Mouse (Mus musculus): ENCODE measurements around the gene Olfr874.
"Not testable (repeated sequence)": the region's sequence is repeated elsewhere in the genome, so short reads cannot be mapped to it uniquely, and the experiment has no call there.

Olfr874 gene

DNA sequence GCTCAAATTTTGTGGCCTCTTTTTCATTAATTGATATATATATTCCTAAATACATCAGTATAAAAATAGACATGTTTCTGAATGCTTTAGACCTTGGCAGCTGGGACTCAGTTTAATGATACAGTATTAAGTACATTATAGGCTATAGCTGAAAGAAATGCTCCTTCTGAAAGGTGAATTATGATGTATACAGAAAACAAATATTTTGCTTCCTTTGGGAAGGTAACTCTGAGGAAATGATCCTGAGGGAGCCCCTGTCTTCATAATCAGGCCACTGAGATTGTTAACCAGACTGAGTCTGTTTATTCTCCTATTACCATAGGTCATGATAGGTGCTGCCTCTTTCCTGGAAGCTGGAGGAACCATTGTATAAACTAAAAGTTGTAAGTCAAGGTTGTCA lies at the start of gene Olfr874:
Olfr874 (plus strand) TSS at position 301 of the 400 bp plus-strand sequence.
- no peak for DNase-seq (ENCODE audit: low spot score)

DNA sequence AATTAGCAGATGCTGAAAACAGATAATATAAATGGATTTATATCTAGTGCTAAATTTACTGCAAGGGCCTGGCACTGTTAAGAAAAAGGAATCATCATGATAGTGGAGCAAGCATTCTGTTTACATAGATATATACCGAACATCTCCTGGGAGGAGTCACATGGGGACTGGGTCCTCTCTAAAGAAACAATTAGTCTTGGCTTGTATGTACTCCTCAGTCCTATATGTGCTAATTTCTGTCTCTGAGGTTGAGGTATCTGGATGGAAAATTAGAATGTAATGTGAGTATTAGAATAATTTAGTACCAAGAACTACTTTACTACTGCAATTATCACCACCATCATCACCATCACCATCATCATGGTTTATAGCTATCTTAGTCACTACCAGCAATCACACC lies 28.8 kb upstream of the Olfr874 start, which contains the start of gene Olfr160:
Olfr160 (minus strand) TSS at position 101 of the 400 bp plus-strand sequence.
- DNase-seq (ENCODE audit: low spot score), result no peak

GRCm38 (mm10) chr9:37734310-37734709 lies 10.6 kb upstream of the Olfr874 start:
- DNase-seq (ENCODE audit: low spot score), result no peak

DNA sequence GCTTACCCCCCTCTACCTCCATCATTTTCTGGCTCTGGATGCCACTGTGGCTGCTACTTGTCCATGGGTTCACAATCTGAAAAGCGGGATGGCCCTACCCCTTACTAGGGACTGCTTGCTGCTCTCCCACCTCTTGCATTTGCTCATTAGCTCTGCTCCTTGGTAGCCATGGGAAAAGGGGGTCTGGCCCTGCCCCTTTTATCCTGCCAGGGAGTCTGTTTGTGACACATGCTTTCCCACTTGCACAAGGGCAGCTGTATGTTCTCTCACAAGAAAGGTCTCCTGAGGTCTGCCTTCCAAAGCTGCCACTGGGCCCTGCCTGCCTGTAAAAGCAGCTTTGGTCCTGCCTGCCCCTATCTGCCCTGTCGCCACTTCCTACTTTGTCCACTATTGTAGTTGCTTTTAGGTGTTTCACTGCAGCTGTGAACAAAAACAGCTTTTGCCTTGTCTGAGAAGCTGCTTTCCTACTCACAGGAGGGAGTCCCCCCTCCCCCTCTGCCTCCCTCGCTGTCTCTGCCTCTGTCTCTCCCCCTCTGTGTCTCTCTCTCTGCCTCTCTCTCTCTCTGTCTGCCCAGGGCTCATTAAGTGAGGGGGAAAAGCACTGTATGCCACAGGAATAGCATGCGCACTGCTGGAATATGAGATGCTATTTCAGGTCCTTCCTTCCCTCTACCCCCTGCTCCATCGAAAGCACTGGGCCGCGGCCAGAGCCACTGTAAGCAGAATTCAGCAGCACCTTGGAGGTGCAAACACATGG lies 5.6 kb downstream of the Olfr874 start:
- no peak for DNase-seq (ENCODE audit: low spot score)

GRCm38 (mm10) chr9:37751467-37751866 lies 6.6 kb downstream of the Olfr874 start:
- DNase-seq (ENCODE audit: low spot score), result no peak

DNA sequence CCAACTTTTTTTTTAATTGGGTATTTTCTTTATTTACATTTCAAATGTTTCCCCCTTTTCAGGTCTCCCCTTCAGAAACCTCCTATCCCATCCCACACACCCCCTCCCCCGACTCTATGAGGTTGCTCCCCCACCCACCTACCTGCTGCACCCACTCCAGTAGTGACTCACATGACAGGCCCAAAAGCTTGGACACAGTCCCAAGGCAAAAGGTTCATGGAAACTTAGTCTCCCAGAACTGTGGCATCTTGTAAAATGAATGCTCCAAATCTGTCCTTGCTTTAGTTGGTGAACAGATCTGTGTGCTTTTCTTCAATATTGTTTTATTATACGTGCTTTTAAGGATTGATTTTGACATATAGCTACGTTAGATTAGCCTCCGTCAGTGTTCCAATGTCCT lies 7.1 kb downstream of the Olfr874 start:
- DNase-seq (ENCODE audit: low spot score), result no peak

- no peak for DNase-seq (ENCODE audit: low spot score)
Observed at GRCm38 (mm10) chr9:37761728-37762127, 16.8 kb downstream of the Olfr874 start.

DNA sequence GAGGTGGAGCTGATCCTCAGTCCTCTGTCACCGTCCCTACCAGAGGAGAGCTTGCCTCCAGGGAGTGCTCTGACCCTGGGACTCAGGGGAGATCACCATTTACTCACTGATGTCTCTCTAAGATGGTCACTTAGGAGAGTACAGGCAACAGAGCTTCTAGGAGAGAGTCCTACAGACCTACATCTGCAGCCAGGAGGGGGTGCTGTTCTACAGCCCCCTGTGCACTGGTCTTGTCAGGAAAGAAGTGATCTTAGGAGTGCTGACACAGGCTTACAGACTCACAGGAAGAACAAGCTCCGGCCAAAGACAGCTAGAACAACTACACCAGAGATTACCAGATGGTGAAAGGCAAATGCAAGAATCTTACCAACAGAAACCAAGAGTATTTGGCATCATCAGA lies 17.6 kb downstream of the Olfr874 start:
- DNase-seq (ENCODE audit: low spot score), result peak; percentile 29

- DNase-seq (ENCODE audit: low spot score), result no peak
Observed at GRCm38 (mm10) chr9:37770661-37771060, 25.8 kb downstream of the Olfr874 start.

- no peak for DNase-seq (ENCODE audit: low spot score)
Observed at GRCm38 (mm10) chr9:37771759-37772158, 26.9 kb downstream of the Olfr874 start, which contains the start of gene Olfr875. Gene Olfr875 (plus strand): TSS chr9:37771857.

- DNase-seq (ENCODE audit: low spot score), result peak; percentile 30
Observed at GRCm38 (mm10) chr9:37782766-37783260, 37.9 kb downstream of the Olfr874 start.

- DNase-seq (ENCODE audit: low spot score), result not testable (repeated sequence)
Observed at GRCm38 (mm10) chr9:37783394-37784387, 38.8 kb downstream of the Olfr874 start.

- no peak for DNase-seq (ENCODE audit: low spot score)
Observed at GRCm38 (mm10) chr9:37786411-37786810, 41.5 kb downstream of the Olfr874 start.

Data from ovary, postnatal 36 days (tissue).